Mouse (Mus musculus) cerebellum, adult 9-11 months (tissue): ENCODE data around the gene Ier5.

Experiments
- DNase-seq: peaks from one replicate; pipeline ENCODE4 v3.0.0; 2022

The Ier5 gene

DNA sequence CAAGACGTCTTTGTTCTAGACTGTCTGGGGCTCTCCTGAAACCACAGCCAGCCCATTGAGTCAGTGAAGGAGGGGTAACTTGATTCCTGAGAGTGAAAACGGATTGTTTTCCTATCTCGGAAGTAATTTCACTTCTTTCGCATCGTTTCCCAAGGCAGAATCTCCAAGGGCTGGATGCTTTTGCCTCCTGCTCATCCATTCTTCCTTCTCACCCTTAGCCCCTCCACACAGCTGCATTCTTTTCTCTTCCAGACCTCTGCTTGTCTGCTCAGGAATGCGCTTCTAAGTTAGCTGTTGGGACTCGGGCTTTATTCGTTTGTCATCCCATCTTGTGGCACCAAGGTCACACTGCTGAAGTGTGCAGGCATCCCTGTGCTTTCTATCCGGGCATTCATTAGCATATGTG, 46.7 kb downstream of the Ier5 start:
- no peak for DNase-seq

DNA sequence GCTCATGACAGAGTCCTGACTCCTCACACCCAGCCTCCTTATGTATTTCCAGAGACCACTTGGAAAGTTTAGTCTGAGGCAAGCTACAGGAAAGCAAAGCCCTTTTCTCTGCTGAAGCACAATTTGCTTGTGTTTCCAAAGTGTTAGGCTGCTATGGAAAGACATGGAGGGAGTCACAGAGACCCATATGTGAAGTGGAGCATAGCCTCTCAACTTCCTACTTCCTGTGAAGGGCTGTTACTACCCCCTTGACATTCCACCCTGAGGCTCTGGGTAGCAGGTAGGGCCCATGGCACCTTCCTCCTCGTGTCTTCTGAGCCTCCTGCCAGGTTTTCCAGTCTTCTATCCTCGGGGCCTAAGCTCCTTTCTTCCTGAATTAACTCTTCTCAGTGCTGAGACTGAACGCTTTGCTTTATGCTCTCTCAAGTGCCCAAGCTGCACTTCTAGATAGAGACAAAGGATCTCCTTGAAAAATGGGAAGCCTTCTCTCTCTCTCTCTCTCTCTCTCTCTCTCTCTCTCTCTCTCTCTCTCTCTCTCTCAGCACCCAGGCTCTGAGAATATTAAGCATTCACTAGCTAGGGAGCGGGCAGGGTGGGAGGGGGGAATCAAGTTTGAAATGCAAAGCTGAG, 47.2 kb downstream of the Ier5 start:
- no peak for DNase-seq

DNA sequence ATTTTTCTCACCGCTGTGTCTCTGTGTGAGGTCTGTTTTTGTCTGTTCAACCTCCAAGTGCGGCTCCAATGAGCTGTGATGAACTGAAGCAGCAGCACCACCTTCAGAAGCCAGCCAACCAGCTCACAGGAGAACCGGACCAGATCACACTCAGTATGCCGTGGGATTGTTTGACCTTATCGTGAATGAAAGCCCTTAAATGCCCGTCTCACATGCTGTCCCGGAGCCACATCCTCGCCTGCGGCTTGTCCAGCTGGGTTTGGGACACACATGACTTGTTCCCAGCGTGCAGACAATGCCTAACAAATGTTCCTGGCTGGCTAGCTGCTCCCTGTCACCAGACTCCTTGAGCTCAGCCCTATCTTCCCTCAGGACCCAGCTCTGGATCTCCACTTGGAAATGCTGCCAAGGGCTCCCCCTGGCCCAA, 47.7 kb downstream of the Ier5 start:
- peak; percentile 81 for DNase-seq

DNA sequence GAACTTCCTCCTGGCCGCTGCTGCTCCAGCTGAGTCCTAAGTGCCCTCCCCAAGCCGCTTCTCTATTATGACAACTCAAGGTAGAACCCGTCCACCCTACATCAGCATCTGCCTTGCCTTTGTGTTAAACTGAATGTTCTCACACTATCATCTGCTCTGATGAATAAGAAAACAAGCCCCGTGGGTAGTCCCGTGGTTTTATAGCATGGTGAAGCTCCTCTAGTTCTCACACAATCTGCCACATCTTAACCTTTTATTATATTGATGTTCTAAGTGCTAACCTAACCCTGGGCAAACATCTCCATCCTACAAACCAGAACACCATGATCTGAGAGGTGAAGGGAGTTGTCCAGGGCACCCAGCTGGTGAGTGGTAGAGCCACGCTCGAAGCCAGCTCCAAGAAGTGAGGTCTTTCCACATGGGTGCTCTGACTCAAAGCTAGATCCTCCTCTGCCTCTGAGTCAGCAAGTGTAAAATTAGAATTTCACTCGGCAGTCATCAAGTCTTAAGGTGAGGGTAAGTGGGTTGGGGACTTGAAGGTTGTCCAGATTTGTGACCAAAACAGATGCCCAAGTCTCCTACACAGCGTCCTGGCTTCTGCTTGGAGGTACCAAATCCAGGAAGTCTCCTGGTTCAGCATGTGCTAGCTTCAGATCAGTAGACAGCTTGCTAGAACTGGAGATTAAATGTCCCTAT, 48.4 kb downstream of the Ier5 start:
- DNase-seq: no peak

DNA sequence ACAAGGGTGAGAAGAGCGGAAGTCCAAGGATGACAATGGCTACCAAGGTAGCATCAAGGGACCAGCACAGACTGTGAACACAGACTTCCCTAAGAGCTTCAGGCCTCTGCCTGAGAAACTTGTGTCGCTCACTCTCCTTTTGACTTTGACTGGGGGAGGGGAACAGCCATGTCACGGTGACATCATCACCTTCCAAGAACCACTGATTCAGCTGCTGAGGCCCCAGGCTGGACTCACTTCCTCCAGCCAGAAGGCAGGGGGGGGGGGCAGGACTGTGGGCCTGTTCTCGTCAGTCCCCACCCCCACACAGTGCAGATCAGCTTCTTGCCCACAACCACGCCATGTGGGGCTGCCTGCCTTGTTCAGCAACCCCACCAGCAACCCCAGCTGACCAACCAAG, 49.3 kb downstream of the Ier5 start:
- DNase-seq: no peak

DNA sequence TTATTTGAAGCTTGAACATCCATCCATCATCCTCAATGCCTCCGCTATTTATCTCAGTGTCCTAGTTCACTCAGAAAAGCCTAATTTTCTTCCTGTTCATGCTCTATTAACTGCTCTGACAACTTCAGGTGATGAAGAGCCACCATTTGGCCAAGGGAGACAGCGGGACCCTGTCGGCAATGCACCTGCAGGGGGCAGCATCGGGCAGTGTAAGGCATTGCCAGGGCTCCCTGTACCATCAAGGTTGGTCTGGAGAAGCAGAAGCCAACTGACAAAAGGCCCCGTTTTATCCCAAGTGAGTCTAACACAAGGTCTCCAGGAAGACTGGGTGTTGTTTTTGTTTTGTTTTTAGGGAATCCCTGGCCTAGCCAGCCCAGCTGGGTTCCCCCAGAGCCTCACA, 50.5 kb downstream of the Ier5 start:
- DNase-seq: peak; percentile 87
